Mouse (Mus musculus) urinary bladder, postnatal 10 days (tissue): ENCODE data around the gene Rbm34.

Source experiments
- DNase-seq: peaks from one replicate; pipeline ENCODE4 v3.0.0; 2022; ENCODE audit warnings: low spot score

Rbm34 gene

DNA sequence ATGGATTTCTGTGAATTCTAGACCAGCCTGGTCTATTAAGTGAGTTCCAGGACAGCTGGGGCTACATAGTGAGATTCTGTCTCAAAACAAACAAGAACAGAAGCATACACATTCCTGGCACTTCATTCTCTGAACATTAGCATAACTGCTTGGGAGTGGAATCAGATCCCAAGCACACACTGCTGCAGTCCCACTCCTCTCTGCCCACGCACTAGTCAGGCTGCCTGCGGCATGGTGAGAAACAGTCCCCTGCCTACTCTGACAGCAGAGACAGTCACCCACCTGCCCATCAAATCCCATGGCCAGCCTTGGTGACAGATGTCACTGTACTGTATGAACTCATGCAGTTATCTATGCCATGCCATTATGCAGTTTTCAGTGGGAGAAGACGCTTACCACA, 9.4 kb downstream of the Rbm34 start:
- DNase-seq = no peak

DNA sequence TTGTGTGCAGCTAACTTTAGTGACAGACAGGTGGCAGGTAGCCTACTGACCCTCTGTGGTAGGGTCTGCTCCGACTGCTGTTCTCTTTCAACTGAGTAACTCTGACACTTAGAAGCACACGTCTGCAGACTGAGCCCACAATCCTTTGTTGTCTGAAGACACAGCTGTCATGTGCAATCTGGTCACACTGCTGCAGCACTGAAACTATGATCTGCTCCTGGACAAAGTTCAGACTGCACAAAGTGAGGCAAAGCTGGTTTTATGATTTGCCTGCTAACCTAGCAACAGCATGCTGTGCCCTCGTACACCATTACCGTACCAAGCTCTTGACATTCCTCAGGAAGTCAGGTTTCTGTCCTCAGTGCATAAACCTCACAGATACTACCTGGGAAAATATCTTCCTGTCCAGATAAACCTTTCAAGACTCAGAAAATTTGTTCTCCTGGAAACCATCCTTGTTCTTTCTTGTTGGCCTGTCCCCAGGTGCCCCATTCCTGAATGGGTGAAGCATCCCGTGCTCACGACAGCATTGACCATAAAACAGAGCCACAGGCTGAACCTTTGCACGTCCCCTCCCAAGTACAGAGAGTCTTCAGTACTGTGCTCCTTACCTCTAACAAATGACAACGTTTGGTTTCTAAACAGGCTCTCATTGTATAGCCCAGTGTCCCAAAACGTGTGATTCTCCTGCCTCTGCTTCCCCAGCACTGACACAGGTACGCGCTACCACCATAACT, 18.8 kb downstream of the Rbm34 start:
- no peak for DNase-seq

DNA sequence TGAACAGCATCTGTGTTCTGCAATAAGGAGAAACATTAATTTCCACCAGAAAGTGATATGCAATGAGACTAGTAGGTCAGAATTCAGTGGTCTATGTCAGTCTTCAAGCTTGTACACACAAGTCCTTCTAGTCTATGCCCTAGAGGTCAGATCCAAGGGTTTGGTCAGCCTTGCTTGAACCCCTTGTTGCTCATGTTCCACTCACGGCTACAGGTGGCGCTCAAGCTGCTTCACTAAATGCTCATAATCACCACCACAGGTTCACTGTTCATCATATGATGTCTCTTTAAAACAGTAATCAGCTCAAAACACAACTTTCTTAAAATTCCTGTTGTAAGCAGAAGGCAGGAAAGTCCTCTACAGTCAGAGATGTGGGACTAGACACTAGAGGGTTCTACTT, 21.3 kb downstream of the Rbm34 start:
- no peak for DNase-seq

DNA sequence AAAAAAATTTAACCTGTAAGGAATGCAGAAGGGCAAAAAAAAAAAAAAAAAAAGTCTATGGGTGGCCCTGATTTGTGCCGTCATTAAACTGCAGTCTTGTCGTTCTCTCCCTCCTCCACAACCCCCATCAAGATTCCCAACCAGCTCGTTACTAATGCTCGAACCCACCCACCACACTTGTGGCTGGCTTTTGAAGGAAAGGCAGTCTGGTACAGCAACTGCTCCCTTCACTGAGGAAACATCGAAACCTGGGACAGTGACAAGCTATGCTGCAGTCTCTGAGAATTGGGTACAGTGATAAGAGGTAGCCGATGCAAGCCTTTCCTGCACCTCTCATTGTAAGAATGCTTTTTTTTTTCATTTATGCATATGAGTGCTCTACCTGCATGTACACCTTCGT, 24.4 kb downstream of the Rbm34 start:
- DNase-seq = no peak

DNA sequence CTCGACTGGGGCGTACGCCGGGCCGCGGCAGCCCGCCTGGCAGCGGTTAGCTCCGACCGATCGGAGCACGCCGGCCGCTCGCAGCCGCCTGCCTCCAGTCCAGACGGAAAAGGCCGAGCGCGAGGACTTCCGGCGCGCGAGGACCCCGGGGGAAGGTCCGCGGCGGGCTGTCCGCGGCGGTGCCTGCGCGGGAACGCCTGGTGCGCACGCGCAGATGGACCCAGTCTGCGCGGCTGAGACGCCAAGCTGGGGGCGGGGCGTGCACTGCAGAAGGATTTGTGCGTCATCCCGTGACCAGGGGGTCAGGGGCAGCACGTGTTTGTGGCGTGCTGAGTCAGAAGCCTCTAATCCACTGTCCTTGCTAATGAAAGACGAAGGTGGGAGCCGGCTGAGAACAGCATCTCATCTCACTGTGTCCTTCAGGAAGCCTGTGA, 25.1 kb downstream of the Rbm34 start, which contains the start of gene Tomm20:
Gene Tomm20, minus strand, starts transcription at position 115 of the 434 bp plus-strand sequence.
- peak; percentile 76 for DNase-seq

DNA sequence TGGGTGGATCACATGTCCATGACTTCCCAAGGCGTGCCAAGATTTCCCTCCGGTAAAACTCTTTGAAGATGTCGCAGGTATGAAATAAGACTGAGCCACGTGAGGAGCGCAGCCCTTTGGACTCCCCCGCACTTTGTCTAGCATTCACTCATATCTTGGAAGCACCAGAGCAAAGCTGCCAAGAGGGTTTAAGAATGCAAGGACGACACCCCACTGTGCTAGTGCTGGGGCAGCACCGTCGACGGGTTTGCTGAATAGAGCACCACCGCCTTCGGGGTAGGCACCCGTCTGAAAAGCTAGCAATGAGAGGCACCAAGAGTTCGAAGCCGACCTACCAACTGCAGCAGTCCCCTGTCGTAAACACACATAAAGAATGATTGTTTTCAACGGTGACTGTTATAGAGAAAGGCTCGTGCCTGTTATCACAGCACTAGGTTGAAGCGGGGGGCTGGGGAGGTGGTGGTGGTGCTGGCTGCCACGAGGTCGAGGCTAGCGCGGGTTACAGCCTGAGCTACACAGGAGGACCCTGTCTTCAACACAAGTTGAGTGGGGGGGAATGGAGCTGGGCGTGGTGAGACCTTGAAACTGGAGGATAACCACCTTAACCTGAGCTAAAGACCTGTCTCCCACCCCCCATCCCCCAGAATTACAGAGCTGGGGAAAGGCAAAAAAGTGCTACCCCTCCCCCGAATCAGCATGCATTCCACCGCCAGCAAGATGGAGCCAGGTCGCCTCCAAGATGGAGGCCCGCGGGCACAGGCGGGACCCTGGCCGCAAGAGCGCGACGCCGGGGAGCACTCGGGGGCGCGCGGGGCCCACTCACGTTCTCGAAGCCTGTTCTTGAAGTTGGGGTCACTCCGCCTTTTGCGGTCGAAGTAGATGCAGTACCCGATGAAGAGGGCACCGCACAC, 25.8 kb downstream of the Rbm34 start:
- no peak for DNase-seq

DNA sequence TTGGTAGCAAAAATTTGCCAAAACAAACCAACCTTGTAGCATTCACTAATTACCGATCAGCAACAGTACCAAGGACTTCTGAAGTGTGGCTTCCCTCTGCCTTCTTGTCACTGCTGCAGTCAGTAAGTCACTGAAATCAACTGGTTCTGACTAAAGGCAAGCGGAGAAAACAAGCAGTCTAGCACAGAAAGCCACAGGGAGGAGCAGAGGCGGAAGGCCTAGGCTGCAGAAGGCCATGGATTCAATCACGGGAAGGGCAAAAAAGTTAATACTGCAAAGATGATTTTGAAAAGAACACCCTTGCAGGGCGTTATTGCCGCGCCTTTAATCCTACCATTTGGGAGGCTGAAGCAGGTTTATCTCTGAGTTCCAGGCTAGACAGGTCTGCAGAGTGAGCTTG, 27.3 kb downstream of the Rbm34 start:
- DNase-seq = no peak

DNA sequence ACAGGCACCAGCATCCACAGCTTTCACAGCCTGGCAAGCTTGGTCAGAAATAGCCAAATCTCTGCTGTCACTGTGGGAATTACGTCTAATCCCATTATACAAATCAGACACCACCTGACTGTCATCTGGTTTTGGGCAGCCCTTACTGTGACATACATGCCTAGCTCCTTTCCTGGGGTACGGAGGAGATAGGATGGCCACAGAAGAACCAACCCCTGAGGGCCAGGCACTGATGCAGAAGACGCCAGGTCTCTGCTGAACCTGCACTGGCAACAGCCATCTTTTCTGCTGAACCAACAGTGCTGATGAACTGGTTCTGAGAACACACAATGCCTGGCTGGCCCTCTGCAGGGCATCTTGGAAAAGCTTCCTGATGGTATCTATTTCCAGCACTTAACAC, 33.5 kb downstream of the Rbm34 start:
- DNase-seq = no peak

DNA sequence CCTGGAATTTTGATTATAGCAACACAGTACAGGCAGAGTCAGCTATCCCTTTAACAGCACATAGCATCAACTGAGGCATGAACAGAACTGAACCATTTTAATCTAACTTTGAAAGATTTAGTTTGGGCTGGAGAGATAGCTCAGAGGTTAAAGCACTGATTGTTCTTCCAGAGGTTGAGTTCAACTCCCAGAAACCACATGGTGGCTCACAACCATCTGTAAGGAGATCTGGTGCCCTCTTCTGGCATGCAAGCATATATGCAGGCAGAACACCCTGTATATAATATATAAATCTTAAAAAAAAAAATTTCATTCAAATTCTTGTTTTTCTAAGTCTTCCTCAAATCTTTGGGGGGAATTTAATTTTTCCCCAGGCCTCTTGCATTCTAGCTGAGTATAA, 34.9 kb downstream of the Rbm34 start:
- no peak for DNase-seq

DNA sequence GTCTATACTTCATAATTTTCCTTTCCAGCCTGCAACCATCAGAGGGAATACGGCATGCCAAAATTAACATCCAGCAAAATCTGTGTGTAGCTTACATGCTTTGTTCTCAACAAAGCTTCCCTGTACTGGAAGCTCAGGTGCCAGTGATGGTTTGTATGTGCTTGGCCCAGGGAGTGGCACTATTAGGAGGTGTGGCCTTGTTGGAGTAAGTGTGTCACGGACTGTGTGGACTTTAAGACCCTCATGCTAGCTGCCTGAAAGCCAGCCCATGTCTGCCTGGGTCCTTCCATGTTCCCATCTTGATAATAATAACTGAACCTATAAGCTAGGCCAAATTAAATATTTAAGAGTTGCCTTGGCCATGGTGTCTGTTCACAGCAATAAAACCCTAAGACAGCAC, 35.5 kb downstream of the Rbm34 start:
- no peak for DNase-seq

DNA sequence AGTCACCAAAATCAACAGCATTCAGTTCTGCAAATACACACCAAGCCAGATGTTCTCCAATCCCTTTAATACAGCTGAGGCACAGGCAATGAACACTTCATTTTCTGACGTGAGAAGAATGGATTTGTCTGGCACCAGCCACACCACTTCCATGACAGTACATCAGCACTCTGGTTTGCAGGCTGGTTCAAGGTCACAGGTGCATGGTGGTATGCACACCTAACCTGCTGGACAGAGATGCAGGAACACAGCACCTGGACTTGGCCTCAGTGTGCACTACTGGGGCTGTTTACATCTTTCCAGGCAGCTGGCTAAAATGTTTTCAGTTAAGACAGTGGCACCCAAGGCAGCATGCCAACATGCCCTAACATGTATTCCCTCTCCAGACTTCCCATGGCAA, 38.2 kb downstream of the Rbm34 start:
- no peak for DNase-seq

DNA sequence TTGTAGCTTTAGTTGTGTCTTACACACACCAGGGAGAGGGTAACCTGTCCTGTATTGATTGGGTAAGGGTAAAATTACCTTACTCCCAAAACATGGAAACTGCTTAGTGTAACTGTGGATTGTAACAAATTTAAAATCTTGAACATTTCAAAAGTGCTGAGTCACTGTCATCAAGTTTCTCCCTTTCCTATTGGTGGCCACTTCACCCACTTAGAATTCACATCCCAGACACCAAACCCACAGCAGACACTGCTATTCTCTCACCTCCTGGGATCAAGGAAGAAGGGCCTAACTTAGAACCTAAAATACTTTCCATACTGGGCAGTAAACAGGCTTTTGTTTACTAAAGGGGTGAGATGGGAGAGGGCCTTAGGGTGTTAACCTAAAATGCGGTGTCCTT, 38.6 kb downstream of the Rbm34 start:
- no peak for DNase-seq

DNA sequence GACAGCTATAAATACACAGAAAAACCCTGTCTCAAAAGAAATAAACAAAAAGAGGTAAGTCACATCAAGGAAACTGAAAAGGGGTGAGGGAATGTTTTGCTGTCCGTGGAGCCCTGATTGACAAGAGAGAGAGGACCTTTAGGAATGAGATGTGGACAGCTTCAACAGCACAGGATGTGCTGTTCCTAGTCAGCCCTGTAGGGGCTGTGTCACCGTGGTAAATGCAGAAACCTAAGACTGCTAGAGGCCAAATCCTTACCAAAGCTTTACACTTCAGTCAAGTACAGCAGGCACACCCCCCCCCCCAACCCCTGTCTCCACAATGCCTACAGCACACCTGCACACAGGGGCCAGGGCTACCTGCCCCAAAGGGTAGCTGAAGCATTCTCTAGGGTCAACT, 39.2 kb downstream of the Rbm34 start:
- no peak for DNase-seq

DNA sequence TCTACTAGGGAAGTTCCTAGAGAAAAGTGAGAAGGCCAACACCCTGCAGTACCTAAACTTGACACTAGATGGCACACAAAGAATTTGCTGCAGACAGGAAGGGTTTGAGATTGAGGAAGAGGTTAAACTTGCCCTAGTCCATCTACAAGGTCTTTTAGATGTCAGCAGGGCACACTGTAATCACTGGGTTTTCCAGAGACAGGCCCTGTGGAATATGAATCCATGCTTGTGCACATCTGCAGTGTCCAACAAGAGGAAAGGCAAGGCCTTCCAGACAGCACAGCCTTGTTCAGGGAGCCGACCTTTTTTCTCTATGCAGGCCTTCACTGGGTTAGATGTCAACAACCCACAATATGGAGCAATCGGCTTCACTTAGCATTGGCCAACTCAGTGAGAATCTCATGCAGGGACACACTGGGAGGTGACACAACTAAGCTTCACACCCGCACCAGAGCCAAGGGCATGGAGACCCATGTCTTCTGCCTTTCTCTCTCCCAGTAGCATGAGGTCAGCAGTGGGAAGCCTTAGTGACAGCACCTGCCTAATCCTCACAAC, 41.2 kb downstream of the Rbm34 start:
- DNase-seq = no peak

DNA sequence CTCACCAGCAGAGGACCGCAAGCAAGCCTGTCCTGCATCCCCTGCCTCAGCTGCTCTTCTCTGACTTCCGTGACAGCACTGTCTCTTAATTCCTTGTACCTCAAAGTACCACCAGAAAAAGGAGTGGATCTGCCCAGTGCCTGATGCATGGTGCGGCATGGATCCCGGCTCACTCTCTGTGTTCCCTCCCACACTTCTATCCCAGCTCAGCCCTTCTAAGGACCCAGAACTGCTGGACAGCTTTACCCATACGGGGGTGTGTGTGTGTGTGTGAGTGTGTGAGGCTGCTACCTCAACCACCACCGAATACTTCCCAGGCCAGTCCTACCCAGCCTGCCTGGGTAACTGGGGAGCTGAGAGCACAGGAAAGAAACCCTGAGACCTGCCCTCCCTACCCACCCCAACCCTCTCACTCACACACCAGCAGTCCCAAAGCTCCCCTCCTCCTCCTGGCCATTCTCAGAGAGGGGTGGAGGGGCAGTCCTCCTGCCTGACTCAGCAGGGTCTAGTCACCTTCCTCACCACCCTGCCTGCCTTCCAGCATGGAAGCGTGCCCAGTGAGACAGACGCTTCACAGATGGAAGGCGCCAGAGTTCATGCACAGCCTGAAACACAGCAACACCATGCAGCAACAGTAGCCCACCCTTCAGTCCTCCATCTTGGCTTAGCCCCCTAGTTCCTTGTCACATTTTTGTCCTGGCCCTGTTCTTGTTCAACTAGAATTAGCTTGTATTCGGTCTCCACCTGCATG, 41.9 kb downstream of the Rbm34 start:
- DNase-seq = no peak

DNA sequence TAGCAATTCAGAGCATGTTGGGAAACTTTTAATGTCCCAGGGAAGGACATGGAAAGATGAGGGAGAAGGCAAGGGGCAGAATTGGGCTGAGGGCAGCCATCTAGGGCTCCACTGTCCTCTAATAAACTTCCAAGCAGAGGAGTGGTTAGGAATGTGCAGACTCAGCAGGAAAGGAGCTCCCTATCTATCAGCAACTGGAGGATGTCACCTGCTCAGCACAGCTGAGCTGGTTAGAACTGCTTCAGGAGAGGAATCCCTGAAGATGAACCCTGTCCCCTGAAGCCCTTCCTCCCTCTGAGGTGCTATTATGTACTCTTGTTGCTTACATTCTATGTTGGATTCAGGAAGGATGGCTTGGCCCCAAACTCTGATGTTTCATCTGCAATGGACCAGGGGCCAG, 42.8 kb downstream of the Rbm34 start:
- no peak for DNase-seq

DNA sequence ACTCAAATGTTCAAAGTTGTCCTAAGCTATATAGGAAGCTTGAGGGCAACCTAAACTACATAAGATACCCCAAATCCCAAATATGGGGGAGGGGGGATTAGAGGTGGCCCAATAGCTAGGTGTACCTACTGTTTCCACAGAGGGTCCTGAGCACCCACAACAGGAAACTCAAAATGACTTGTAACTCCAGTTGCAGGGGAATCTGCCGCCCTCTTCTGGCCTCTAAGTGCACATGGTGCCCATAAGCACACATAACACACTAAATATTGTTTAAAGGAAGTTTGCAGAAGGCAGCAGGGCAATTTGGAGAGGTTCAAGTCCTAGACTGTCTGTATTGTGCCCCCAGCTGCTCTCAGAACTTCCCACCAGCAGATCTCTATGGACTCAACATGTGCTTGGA, 43.8 kb downstream of the Rbm34 start:
- DNase-seq = no peak

DNA sequence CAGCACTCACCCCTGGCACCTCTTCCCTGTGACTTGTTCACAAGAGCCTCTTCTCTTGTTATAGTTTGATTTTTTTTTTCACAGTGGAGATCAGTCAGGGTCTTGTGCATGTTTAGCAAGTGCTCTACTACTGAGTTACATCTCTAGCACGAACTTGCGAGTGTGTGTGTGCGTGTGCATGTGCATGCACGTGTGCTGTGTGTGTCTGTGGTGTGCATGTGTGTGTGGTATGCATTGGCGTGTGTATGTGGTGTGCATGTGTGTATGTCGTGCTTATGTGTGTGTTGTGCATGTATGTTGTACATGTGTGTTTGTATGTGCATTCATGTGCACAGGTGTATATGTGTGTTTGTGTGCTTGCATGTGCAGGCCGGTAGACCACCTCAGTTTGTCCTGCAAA, 47.9 kb downstream of the Rbm34 start:
- no peak for DNase-seq

DNA sequence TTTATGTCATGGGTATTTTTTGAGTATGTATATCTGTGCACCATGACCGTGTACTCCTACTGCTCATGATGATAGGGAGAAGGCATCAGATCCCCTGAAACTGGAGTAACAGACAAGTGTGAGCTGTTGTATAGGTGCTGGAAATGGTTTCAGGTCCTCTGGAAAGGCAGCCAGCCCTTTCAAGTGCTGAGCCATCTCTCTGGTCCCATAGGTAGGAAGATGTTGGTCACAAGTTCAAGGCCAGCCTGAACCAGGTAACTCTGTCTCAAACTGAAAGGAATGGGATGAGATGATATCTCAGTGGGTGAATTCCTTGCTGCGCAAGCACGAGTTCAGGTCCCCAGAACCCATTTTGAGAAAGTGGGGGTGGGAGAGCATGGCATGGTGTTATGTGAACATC, 49.4 kb downstream of the Rbm34 start:
- no peak for DNase-seq

DNA sequence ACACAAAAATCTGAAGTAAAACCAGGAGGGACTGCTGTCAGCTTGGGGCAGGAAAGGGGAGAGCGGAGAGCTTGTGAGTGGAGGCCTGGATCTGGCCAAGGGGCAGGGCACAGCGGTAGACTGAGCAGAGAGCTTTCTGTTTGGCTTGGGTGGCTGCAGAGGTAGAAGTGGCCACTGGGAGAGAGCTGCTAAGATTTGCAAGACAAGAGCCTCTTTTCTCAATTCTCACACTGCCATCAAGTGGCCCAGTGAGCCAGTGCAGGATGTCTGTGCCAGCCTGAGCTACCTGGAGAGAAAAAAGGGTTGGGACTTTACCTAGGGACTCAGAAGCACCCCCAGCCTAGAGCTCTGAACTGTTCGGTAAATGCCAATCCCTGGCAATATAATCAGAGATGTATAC, 50.0 kb downstream of the Rbm34 start:
- no peak for DNase-seq

DNA sequence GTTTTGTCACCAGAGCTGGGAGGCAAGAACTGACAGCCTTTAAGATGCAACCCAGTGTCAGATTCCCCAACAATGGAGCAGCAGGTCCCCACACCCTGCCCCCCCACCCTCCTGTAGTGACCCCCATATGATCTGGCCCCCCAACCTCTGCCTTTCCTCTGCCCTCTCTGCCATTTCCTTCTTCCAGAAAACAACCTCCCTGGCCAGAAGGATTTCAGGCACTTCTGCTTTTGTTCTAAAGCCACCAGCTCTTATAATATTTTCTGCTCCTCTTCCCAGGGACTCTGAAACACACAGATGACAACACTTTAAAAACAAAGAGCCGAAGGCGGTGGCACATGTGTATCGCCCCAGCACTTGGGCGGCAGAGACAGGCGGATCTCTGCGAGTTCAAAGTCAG, 50.5 kb downstream of the Rbm34 start:
- no peak for DNase-seq

DNA sequence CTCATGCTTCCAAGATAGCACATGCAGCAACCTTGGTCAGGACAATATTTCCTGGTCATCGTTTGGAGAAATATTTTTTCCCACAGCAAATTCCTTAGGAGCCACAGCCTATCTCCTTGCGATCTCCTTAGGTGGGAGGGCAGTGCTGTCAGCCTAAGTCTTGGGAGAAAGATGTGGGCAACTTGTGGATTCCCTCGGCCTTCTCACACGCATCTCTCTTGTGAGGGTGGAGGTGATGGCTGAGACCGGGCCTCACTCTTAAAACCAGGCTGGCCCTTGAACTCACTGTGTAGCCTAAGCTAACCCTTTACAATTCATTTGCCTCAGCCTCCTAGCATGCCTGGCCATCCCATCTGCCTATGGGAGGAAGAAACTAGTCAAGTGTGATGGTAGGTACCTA, 51.2 kb downstream of the Rbm34 start:
- no peak for DNase-seq
